Mouse (Mus musculus) retina, embryonic 14.5 days (tissue): ENCODE results near the gene Tmod3.
"Not testable (repeated sequence)": the region's sequence is repeated elsewhere in the genome, so short reads cannot be mapped to it uniquely, and the experiment has no call there.

Experiments used
- DNase-seq: peaks from one replicate; pipeline ENCODE4 v3.0.0-alpha.2; 2015; ENCODE audit warnings: low spot score

Gene Tmod3

GRCm38 (mm10) chr9:75558360-75558759 is 1.1 kb downstream of the Tmod3 start:
- DNase-seq: no peak

- DNase-seq: no peak
These were observed 5.7 kb downstream of the Tmod3 start for GRCm38 (mm10) chr9:75553719-75554118.

GRCm38 (mm10) chr9:75551342-75551741 is 8.1 kb downstream of the Tmod3 start:
- no peak for DNase-seq

- no peak for DNase-seq
These were observed 10.4 kb downstream of the Tmod3 start for GRCm38 (mm10) chr9:75549010-75549409.

- no peak for DNase-seq
These were observed 12.4 kb downstream of the Tmod3 start for GRCm38 (mm10) chr9:75546885-75547553.

GRCm38 (mm10) chr9:75545514-75545913 is 13.9 kb downstream of the Tmod3 start:
- no peak for DNase-seq

GRCm38 (mm10) chr9:75541497-75541896 is 18.0 kb downstream of the Tmod3 start:
- DNase-seq: peak; percentile 23

- DNase-seq: no peak
These were observed 23.0 kb downstream of the Tmod3 start for GRCm38 (mm10) chr9:75536422-75536821.

- no peak for DNase-seq
These were observed 25.0 kb downstream of the Tmod3 start for GRCm38 (mm10) chr9:75534431-75534962.

- not testable (repeated sequence) for DNase-seq
These were observed 26.5 kb downstream of the Tmod3 start for GRCm38 (mm10) chr9:75532989-75533388.

GRCm38 (mm10) chr9:75532461-75532860 is 27.0 kb downstream of the Tmod3 start:
- no peak for DNase-seq

- DNase-seq: no peak
These were observed 30.1 kb downstream of the Tmod3 start for GRCm38 (mm10) chr9:75529358-75529757.

GRCm38 (mm10) chr9:75528096-75528495 is 31.4 kb downstream of the Tmod3 start:
- no peak for DNase-seq

- DNase-seq: no peak
These were observed 31.9 kb downstream of the Tmod3 start for GRCm38 (mm10) chr9:75527368-75528059.

GRCm38 (mm10) chr9:75523646-75524045 is 35.8 kb downstream of the Tmod3 start:
- no peak for DNase-seq

- DNase-seq: no peak
These were observed 37.2 kb downstream of the Tmod3 start for GRCm38 (mm10) chr9:75522217-75522616.

- peak; percentile 41 for DNase-seq
These were observed 37.7 kb downstream of the Tmod3 start for GRCm38 (mm10) chr9:75521788-75522187.

GRCm38 (mm10) chr9:75520940-75521339 is 38.5 kb downstream of the Tmod3 start:
- no peak for DNase-seq

- DNase-seq: no peak
These were observed 41.7 kb downstream of the Tmod3 start for GRCm38 (mm10) chr9:75517751-75518150.

- peak; percentile 83 for DNase-seq
These were observed 43.9 kb downstream of the Tmod3 start for GRCm38 (mm10) chr9:75515464-75516113.

- no peak for DNase-seq
These were observed 48.1 kb downstream of the Tmod3 start for GRCm38 (mm10) chr9:75511236-75511939.

GRCm38 (mm10) chr9:75504311-75504710 is 55.1 kb downstream of the Tmod3 start:
- no peak for DNase-seq
